Mouse (Mus musculus): ENCODE measurements around the gene Ptpn9.

Ptpn9 gene

GRCm38 (mm10) chr9:57014766-57015165 lies 20.0 kb downstream of the Ptpn9 start:
- peak; percentile 77 for DNase-seq

DNA sequence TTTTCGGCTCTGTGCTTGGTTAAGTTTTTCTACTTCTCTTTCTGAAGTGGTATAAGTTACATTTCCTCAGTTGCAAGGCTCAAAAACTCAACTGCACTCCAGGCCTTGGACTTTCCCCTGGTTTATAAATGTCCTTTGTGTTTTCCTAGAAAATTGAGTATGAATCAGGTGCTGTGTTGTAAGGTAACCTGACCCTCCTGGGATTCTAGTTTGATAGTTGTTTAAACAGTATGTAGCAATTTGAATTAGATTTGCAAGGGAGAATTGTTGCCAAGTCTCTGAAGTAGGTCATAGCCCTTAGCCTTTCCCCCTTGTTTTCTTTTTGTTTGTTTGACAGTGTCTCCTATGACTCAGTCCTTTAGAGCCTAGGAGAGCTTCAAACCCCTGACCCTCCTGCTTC lies 22.9 kb downstream of the Ptpn9 start:
- DNase-seq, result no peak

- no peak for DNase-seq
Observed at GRCm38 (mm10) chr9:57031756-57032155, 37.0 kb downstream of the Ptpn9 start.

- peak; percentile 91 for DNase-seq
Observed at GRCm38 (mm10) chr9:57056237-57056636, 61.5 kb downstream of the Ptpn9 start.

DNA sequence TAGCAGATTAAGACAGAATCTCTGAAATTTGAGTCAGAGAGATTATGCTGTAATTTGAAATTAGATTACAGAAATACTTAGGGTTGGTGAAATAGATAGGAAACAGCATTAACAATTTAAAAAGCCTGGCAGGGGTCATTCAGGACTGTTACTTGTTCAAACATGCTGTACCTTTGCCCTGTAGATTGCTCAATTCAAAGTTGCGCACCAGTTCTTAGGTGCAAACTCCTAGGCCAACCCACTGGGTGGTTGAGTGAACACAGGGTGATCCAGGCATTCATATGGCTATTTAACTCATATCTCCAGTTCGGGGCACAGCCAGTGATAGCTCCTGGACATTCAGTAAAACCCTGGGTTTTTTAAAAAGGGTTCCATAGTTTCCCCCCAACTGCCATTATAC lies 69.4 kb downstream of the Ptpn9 start:
- peak; percentile 45 for DNase-seq

DNA sequence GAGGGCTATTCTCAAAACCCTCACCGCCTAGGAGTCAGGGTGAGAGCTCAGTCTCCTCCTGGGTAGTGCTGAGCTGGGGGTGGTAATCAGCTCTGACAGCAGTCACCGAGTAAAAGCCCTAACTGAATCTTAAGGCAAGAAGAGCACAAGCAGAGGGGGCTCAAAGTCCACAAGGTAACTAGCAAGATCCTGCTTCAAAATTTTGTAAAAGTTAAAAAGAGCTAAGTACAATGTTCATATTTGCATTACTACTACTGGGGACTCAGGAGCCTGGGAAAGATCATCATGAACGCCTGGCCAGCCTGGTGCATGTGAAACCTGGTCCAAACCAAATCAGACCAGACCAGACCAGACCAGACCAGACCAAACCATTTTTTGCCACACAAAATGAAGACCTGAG lies 73.5 kb downstream of the Ptpn9 start:
- DNase-seq, result peak; percentile 47

DNA sequence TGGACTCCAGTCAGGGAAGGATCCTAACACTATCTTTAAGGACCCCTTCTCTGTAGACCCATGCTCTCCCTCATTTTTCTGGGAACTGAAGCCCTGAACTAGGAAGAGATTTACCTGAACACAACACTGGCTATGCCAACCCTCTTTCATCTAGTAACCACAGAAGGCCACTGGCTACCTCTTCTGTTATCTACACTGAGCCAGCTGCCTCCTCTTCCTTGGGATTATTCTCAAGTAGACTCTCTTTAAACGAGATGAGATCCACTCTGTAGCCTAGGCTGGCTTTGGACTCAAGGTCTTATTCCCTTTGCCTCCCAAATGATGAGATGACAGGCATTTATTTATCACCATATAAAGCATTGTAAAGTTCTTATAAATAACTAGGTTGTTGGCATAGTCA lies 75.5 kb downstream of the Ptpn9 start:
- no peak for DNase-seq

GRCm38 (mm10) chr9:57070800-57071545 lies 76.2 kb downstream of the Ptpn9 start:
- no peak for DNase-seq

DNA sequence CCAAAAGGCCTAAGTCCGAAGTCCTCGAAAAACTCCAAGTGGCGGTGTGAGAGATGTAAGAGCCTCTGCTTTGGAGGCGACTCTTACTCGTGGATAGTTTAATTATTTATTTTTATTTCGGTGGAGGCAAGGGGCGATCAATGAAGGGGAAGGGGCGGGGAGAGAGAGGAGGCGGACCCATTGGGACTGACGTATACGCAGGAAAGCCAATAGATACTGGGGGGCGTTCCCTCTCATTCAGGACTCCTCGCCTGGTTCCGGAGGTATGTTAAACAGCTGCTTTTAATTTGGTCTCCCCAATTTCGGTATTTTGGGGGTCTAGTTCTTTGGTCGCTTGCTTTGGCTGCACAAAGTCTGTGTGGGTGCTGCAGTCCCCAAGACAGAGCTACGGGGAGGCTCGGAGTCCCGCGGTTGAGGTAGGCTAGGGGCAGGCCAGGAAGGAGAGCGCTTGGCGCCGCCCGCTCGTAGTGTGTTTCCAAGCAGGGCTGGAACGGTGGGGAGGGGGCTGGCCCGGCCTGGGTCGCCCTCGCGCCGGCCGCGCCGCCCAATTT lies 77.2 kb downstream of the Ptpn9 start, which contains the start of gene Sin3a:
Gene Sin3a, plus strand, starts transcription at position 240 of the 551 bp plus-strand sequence.
- peak; percentile 93 for DNase-seq

DNA sequence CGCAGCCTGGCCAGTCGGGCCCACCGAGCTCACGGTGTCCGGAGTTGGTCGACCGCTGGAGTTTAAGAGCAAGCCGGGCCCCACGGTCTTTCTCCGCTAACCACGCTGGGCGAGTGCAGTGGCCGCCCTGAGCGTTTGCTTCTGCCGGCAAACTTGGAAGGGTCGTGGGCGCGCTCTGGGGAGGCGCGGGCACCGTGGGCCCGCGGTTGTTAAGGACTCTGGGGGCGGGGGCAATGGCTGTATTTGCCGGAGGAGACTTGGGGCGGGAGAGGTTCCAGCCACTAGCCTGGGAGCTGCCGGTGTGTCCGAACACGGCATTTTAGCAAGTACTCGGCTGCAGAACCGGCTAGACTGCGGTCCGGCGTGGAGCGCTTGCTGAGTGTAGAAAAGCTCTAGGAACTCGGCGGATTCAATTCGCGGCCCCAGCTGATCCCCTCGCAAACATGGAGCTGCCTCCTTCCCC lies 77.8 kb downstream of the Ptpn9 start:
- DNase-seq, result no peak

DNA sequence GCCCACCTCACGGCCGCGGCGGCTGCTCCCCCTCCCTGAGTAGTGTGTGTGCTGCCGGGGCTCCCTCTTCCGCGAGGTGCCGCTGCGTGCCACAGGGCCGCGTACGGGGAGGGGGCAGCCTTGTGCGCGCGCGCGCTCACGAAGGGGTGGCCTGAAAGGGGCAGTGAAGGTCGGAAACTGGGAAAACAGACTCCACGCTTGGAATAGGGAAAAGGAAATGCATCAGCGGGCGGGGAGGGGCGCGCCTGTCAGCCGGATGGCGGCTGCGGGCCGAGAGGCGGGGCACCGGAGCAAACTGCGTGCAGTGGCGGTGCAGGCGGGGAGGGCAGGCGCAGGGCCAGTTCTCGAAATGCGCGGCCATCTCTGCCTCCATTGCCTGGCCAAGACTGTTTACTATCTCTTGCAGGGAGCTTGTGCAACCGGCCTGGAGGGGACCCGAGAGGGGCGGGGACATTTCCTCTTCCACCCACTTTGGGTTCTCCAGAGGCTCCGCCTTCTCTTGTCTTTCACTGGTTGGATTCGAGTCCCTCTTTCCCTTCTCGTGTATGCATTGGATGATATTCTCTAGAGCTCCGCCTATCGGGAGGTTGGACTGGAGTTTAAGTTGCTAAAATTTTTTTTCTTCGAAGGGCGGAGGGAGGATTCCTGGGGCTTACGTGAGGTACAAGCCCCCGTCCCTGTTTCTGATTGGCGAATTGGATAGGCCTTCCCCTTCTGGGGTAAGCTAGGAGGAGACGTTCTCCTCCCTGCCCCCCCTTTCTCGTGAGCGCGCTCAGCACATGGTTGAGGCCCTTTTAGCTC lies 78.5 kb downstream of the Ptpn9 start:
- peak; percentile 100 for DNase-seq

DNA sequence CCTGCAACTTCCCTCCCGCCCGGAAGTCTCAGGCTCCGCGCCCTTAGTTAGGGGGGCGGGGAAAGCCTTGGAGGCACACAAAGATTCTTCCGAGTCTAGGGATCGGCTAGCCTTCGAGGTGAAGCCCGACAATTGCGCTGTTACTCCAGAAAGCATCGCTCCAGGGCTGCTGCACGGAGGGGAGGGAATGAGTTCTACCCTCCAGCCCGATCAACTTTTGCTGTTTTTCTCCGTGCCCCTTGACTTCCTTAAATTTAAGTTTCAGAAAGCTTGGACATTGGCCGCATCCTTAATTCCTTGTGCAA lies 79.0 kb downstream of the Ptpn9 start:
- DNase-seq, result no peak

DNA sequence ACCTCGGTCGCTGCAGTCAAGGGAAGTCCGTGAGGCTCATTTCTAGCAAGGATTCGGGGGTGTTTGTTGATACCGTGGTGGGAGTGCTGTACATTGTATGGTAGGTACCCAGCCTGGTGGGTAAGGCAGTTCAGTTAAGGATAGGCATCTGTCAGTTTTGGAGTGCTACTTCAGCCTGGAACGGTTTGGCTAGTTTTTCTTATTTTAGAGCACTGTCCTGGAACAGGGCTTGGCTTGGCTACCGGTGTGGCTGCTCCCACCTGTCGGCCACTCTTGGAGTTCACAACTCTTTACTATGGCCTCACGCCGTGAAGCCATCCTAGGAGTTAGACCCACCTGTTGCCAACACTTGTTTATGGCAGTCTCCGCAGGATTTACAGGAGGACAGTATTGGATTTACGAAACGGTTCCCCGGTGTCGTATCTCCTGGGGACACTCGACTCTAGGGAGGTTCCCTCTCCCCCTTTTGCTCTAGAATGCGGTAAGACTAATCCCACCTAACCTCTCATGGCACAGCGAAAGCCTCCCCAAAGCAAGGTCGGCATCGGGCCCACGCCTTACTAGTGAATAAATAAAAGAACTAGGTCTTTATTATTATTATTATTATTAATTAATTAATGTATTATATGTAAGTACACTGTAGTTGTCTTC lies 79.6 kb downstream of the Ptpn9 start:
- peak; percentile 64 for DNase-seq

DNA sequence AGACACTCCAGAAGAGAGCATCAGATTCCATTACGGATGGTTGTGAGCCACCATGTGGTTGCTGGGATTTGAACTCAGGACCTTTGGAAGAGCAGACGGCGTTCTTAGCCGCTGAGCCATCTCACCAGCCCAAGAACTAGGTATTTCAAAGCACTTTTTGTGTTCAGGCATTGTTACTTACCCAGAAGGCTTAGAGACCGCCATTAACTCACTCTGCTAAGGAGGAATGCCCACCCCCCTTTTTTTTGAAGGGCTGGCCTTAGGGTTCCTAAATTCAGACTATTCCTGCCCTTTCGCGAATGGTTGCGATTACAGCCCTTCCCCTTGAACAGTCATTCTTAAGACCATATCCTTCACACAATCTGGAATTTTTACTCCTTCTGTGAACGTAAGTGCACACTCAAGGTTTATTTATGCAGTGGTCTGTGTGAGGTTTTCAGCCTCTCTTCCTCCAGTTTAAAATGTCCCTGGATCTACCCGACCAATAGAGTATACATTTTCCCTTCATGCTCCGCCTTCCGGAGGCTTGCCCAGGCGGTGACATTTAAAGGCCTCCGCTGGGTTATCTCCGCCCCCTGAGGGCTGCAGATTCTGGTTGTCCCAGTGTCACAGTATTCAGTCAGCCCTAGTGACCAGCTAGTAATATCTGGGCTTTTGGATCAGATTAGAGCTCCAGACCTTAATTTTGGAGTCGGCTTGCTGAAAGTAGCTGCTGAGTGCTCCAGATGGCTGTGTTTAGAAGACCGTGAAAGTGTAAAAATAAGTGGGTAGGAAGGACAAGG lies 80.3 kb downstream of the Ptpn9 start:
- peak; percentile 82 for DNase-seq

GRCm38 (mm10) chr9:57075681-57076381 lies 81.1 kb downstream of the Ptpn9 start:
- DNase-seq, result peak; percentile 99

DNA sequence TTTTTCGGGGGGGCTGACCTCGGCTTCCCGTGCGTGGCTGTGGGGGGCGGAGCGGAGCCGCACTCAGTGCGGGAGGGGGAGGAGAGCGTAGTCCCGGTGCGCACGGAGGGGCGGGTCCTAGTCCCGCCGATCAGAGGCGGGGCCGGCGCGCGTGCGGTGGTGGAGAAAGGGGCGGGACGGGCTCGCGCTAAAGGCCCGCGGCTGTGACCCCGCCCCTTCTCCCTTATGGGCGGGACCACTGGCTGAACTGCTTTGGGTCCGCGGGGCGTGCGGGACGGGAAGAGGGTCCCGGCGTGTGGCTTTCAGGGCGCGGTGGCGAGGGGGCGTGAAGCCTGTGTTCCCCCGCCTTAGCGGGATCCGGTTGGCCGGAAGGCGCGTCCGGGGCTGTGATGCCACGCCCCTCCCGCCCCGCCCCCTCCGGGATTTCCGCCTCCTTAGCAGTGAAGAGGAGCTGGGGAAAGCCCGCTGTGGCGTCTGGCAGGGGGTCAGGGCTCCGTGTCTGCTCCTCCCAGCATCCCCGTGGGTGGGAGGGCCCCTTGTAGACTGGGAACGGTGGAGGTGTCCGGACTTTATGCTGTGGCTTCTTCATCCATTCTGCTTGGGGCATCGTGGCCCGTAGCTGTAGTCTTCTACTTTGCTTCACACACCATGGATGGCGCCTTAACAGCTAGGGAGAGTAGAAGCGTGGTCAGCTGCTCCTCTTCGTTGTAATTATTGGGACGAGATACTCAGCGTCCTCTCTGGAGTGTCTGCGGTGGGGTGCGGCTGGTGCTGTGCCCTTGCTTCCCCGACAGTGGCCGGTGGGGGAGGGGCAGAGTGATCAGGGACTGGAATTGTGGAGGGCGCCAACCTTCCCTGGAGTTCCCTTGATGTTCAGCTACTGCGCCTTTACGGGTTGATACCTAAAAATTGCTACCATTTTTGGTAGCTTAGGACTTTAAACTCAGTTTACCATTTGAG lies 82.3 kb downstream of the Ptpn9 start:
- peak; percentile 92 for DNase-seq

DNA sequence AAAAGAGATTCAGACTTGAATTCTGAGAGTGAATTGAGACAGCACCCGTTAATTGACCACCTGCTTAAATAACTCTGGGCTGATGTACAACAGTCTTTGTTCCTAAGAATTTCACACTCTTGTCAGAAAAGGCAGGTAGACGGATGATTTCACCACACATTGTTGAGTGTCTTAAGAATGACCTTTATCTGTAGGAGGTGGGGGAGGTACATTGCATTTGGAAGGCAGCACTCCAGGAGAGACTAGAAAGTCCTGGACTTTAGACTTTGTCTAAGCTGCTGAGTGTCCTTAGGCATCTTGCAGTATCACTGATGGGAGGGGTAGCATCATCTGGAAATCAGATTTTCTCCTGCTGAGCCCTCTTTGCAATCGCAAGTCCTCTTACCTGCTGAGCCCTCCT lies 87.5 kb downstream of the Ptpn9 start:
- DNase-seq, result peak; percentile 30
